Comparison of ENCODE assay signal across 8 mouse cellular contexts in genomic region chr13:34131708-34132060, GRCm38 (mm10). TPM values are rescaled to one million over a fixed set of nuclear protein-coding genes. Genes with fewer than 3 reads are reported as not detected.
DNase-seq lines count a peak whose midpoint lies in the region; ATAC-seq and TF ChIP-seq lines count a peak whose summit lies in the region.

No protein-coding gene starts in this region.

- WGBS in embryonic facial prominence, embryonic 15.5 days: 4% methylated on average over 10 of the region's 10 CpGs
- 0% methylated on average over 10 of the region's 10 CpGs for WGBS in hindbrain, postnatal 0 days
- WGBS in liver, embryonic 14.5 days (ENCODE audit: insufficient replicate concordance): 1% methylated on average over 10 of the region's 10 CpGs

- peak overlapping the region; percentile 84 for H3K27ac ChIP-seq in embryonic facial prominence, embryonic 15.5 days (replicated peaks)
- H3K27ac ChIP-seq in hindbrain, postnatal 0 days: peak overlapping the region; percentile 99
- no peak overlapping the region for H3K27ac ChIP-seq in liver, embryonic 14.5 days

- H3K4me1 ChIP-seq in E14TG2a.4 (replicated peaks; ENCODE audit: low read depth, low read length): peaks cover 64% of the 10 kb centered on the region
- H3K4me1 ChIP-seq in embryonic facial prominence, embryonic 15.5 days: peaks cover 52% of the 10 kb centered on the region
- H3K4me1 ChIP-seq in hindbrain, postnatal 0 days (ENCODE audit: insufficient read depth, low read length): peaks cover 20% of the 10 kb centered on the region
- peaks cover 0 to 12% of the 10 kb centered on the region in 2 experiments; a peak in 2 of 4 replicates for H3K4me1 ChIP-seq in liver, embryonic 14.5 days (replicated peaks; ENCODE audit: control insufficient read depth in 2 of 2, insufficient read depth in 2 of 2, low read length in 1 of 2)

- no peak for ATAC-seq in frontal cortex, adult (ENCODE audit: low TSS enrichment)
- no peak for ATAC-seq in embryonic facial prominence, embryonic 15.5 days (ENCODE audit: insufficient number of reproducible peaks, low FRiP score, low TSS enrichment, low read depth)
- ATAC-seq in hindbrain, postnatal 0 days: peak; percentile 54
- ATAC-seq in liver, embryonic 14.5 days (ENCODE audit: insufficient read depth): no peak
- peak; percentile 56 for ATAC-seq in neutrophil, adult 5-6 weeks (ENCODE audit: extremely low read depth, insufficient number of reproducible peaks, low FRiP score, poor library complexity, severe bottlenecking)

- no peak overlapping the region for H3K9ac ChIP-seq in embryonic facial prominence, embryonic 15.5 days
- H3K9ac ChIP-seq in hindbrain, postnatal 0 days (replicated peaks; ENCODE audit: low read length): peak overlapping the region; percentile 80
- no peak overlapping the region for H3K9ac ChIP-seq in liver, embryonic 14.5 days (replicated peaks)

- DNase-seq in frontal cortex, postnatal 10 days (ENCODE audit: low spot score in 2 of 2): peak; percentile 71 to 75
- DNase-seq in hindbrain, postnatal 0 days (ENCODE audit: low spot score): peak; percentile 90
- DNase-seq in liver, embryonic 14.5 days (ENCODE audit: low read depth in 3 of 3, low spot score in 3 of 3): no peak
- no peak for DNase-seq in ovary, postnatal 10 days (ENCODE audit: low spot score)

- H3K4me3 ChIP-seq in E14TG2a.4 (replicated peaks; ENCODE audit: low read length): peak overlapping the region; percentile 87
- H3K4me3 ChIP-seq in embryonic facial prominence, embryonic 15.5 days (replicated peaks): peak overlapping the region; percentile 67
- peak overlapping the region; percentile 70 for H3K4me3 ChIP-seq in hindbrain, postnatal 0 days (ENCODE audit: low read length)
- peak overlapping the region in 1 of 2 experiments; percentile 19; a peak in 1 of 4 replicates for H3K4me3 ChIP-seq in liver, embryonic 14.5 days (ENCODE audit: insufficient read depth in 1 of 2, low read depth in 2 of 2, low read length in 2 of 2)

- peaks cover 22% of the 10 kb centered on the region for H3K36me3 ChIP-seq in E14TG2a.4 (ENCODE audit: insufficient read depth, low read length)
- no peaks in the 10 kb centered on the region for H3K36me3 ChIP-seq in embryonic facial prominence, embryonic 15.5 days
- H3K36me3 ChIP-seq in hindbrain, postnatal 0 days (ENCODE audit: insufficient read depth, low read length): no peaks in the 10 kb centered on the region
- no peaks in the 10 kb centered on the region for H3K36me3 ChIP-seq in liver, embryonic 14.5 days (replicated peaks; ENCODE audit: control insufficient read depth, insufficient read depth, low read depth)

- peak overlapping the region; percentile 87 for H3K4me2 ChIP-seq in embryonic facial prominence, embryonic 15.5 days (replicated peaks)
- peak overlapping the region; percentile 94 for H3K4me2 ChIP-seq in hindbrain, postnatal 0 days (ENCODE audit: low read depth, low read length)
- peak overlapping the region; percentile 51 for H3K4me2 ChIP-seq in liver, embryonic 14.5 days (ENCODE audit: low read depth)

- peak; percentile 7; the same call in 1 of the 2 replicates for TF ChIP-seq CTCF in E14TG2a.4 (conservative IDR thresholded peaks at IDR 0.05; ENCODE audit: low read length)
- peak; percentile 62 for TF ChIP-seq CTCF in hindbrain, postnatal 0 days (IDR thresholded peaks at IDR 0.05; ENCODE audit: low read depth)
- no peak for TF ChIP-seq CTCF in liver, embryonic 14.5 days (IDR thresholded peaks at IDR 0.05; ENCODE audit: low read depth)

- H3K9me3 ChIP-seq in E14TG2a.4 (ENCODE audit: low read length): no peaks in the 10 kb centered on the region
- H3K9me3 ChIP-seq in embryonic facial prominence, embryonic 15.5 days (replicated peaks): no peaks in the 10 kb centered on the region
- no peaks in the 10 kb centered on the region for H3K9me3 ChIP-seq in hindbrain, postnatal 0 days (ENCODE audit: low read length)
- H3K9me3 ChIP-seq in liver, embryonic 14.5 days (ENCODE audit: control insufficient read depth, low read length): no peaks in the 10 kb centered on the region

- TF ChIP-seq EP300 in liver, embryonic 14.5 days (IDR thresholded peaks at IDR 0.05; ENCODE audit: low read depth): no peak

- no peaks in the 10 kb centered on the region for H3K27me3 ChIP-seq in E14TG2a.4 (ENCODE audit: insufficient read depth, low read length)
- H3K27me3 ChIP-seq in embryonic facial prominence, embryonic 15.5 days: peaks cover 7% of the 10 kb centered on the region; the same call in 1 of the 2 replicates
- no peaks in the 10 kb centered on the region for H3K27me3 ChIP-seq in hindbrain, postnatal 0 days (ENCODE audit: insufficient read depth, low read length)
- H3K27me3 ChIP-seq in liver, embryonic 14.5 days (ENCODE audit: control insufficient read depth, insufficient read depth, low read length): peaks cover 56% of the 10 kb centered on the region

RNA-seq across cellular contexts. Expression of gene Tubb2b, which starts 1.4 kb away (rescaled TPM):
- polyA plus RNA-seq in embryonic facial prominence, embryonic 15.5 days (2015; fragmentation: Nextera tagmentation; extraction: Ambion mirVana): 55.4 and 56.9 TPM in 2 replicates
- 4,422 and 4,857 TPM in 2 replicates for total RNA-seq in hindbrain, postnatal 0 days (2014; rRNA removed)
- 709 and 787 TPM in 2 replicates for polyA plus RNA-seq in hindbrain, postnatal 0 days (2015; fragmentation: Nextera tagmentation; extraction: Ambion mirVana)
- 2.7 and 7.1 TPM in 2 replicates for polyA plus RNA-seq in liver, embryonic 14.5 days (2012; rRNA removed)
- polyA plus RNA-seq in liver, embryonic 14.5 days (2014; fragmentation: Nextera tagmentation; extraction: Ambion mirVana): 0.29 and 0.49 TPM in 2 replicates
- total RNA-seq in neutrophil, adult 5-6 weeks (2017): 3.8 and 6.5 TPM in 2 replicates

RNA-seq across cellular contexts. Expression of gene Psmg4, which starts 31.1 kb away (rescaled TPM):
- polyA plus RNA-seq in embryonic facial prominence, embryonic 15.5 days (2015; fragmentation: Nextera tagmentation; extraction: Ambion mirVana): 72.6 and 76.4 TPM in 2 replicates
- total RNA-seq in hindbrain, postnatal 0 days (2014; rRNA removed): 41.6 and 75.9 TPM in 2 replicates
- polyA plus RNA-seq in hindbrain, postnatal 0 days (2015; fragmentation: Nextera tagmentation; extraction: Ambion mirVana): 88.5 and 92.0 TPM in 2 replicates
- 33.7 and 45.0 TPM in 2 replicates for polyA plus RNA-seq in liver, embryonic 14.5 days (2012; rRNA removed)
- 39.0 and 41.1 TPM in 2 replicates for polyA plus RNA-seq in liver, embryonic 14.5 days (2014; fragmentation: Nextera tagmentation; extraction: Ambion mirVana)
- total RNA-seq in neutrophil, adult 5-6 weeks (2017): 42.6 and 56.8 TPM in 2 replicates

RNA-seq across cellular contexts. Expression of gene Tubb2a, which starts 53.9 kb away (rescaled TPM):
- 208 and 211 TPM in 2 replicates for polyA plus RNA-seq in embryonic facial prominence, embryonic 15.5 days (2015; fragmentation: Nextera tagmentation; extraction: Ambion mirVana)
- 6,578 and 6,630 TPM in 2 replicates for total RNA-seq in hindbrain, postnatal 0 days (2014; rRNA removed)
- 3,263 and 3,562 TPM in 2 replicates for polyA plus RNA-seq in hindbrain, postnatal 0 days (2015; fragmentation: Nextera tagmentation; extraction: Ambion mirVana)
- 70.6 and 74.3 TPM in 2 replicates for polyA plus RNA-seq in liver, embryonic 14.5 days (2012; rRNA removed)
- 44.5 and 53.7 TPM in 2 replicates for polyA plus RNA-seq in liver, embryonic 14.5 days (2014; fragmentation: Nextera tagmentation; extraction: Ambion mirVana)
- total RNA-seq in neutrophil, adult 5-6 weeks (2017): 16.5 and 17.7 TPM in 2 replicates

Comparison
In these comparisons a context has a peak if more than half of its experiments do, and no peak if none do; other contexts are left out.
1. DNase-seq: peak in frontal cortex, postnatal 10 days (2 of 2) and hindbrain, postnatal 0 days (single experiment); none in liver, embryonic 14.5 days (0 of 3) and ovary, postnatal 10 days (single experiment).
2. ATAC-seq: peak in hindbrain, postnatal 0 days (single experiment) and neutrophil, adult 5-6 weeks (single experiment); none in frontal cortex, adult (single experiment), embryonic facial prominence, embryonic 15.5 days (single experiment) and liver, embryonic 14.5 days (single experiment).
3. RNA of gene Tubb2a, which starts 53.9 kb away (polyA plus RNA-seq): 3,263 to 3,562 TPM in hindbrain, postnatal 0 days; 208 to 211 TPM in embryonic facial prominence, embryonic 15.5 days and 44.5 to 74.3 TPM in liver, embryonic 14.5 days; every median in the first group is over 10 times any median in the second.
4. Peak in every context shown above with its lines, with median percentiles within 50 percentile points of each other: H3K4me2 ChIP-seq.